Mouse (Mus musculus) olfactory bulb, adult 2 months (tissue): Measurements from ENCODE around the gene Dhrs1.

ENCODE experiments used
- CTCF ChIP-seq: fragments of 200-500 bp; IDR thresholded peaks from 2 replicates; pipeline ENCODE4 v1.5.1; 2012; ENCODE audit warnings: low read depth, mild to moderate bottlenecking, low read length, moderate library complexity; ENCODE audit not compliant: insufficient read depth
- POLR2A ChIP-seq: fragments of 200-500 bp; IDR thresholded peaks from 2 replicates; pipeline ENCODE4 v1.6.1; 2012; ENCODE audit warnings: mild to moderate bottlenecking, low read depth, low read length, moderate library complexity; ENCODE audit not compliant: insufficient read depth

DNA sequence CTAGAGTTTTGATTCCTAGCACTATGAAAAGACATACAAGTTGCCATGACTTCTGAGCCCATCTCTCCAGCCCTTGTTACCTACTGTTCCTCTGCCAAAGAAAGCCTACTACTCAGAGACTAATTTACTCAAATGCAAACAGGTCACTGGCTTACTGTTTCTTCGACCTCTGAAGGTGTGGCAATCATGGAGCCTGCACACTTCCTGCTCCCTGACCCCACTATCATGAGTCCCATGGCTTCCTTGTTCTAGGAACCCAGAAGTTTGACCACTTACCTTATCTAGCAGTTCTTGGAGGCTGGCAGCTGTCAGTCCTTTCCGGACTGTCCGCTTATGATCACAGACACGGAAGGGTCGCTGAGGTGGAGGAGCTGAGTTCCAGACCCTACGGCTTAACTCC is 12.1 kb upstream of the Dhrs1 start:
- TF ChIP-seq CTCF: no peak
- no peak for TF ChIP-seq POLR2A
